Mouse (Mus musculus): Measurements from ENCODE around the gene Celsr1. TPM values are rescaled to one million over a fixed set of nuclear protein-coding genes. Genes with fewer than 3 reads are reported as not detected.

The Celsr1 gene
- total and polyA plus RNA-seq, 3 experiments, result 4.5 to 5.2 (median 5.0) TPM

DNA sequence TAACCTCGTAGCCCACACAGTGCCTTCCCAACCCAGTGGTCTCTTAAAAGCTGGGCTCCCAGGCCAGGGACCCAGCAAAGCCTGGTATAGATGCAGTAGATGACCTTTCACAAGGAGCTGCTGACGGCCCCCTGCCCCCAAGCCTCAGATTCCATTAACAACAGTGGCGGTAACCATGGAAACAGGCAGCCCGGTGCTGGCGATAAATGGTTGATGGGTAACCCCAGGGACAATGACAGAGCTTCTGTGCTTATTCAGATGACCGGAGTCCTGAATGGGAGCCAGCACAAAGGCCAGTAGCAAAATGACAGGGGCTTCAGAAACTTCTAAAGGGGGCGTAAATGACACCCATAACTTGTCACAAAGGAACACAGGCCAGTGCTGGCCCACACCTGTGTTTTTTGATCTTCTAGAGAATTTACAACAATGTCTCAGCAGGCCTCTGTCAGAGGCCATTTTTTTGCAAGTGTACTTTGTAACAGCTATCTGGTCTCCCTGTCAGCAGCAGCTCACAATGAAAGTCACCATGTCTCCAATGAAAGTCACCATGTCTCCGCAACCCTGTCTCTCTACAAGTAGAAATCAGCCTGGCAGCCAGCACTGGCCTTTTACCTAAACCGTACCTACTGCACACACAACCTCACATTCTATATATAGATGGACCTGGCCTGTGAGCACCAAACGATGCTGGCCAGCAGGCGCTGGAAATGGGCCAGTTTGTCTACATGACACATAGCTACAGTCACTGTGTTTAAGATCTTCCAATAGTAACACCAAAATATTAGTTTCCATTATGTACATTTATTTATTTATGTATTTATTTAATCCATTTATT, 27.7 kb downstream of the Celsr1 start:
- Histone ChIP-seq H3K4me1 (ENCODE audit: control insufficient read depth, insufficient read depth, low read length) (no peaks in the 10 kb centered on the region; the same call in 1 of the 2 replicates), H3K27me3 (ENCODE audit: control insufficient read depth, insufficient read depth, low read length) (no peaks in the 10 kb centered on the region), H3K9ac (ENCODE audit: low read depth, low read length) (no peak overlapping the region), H3K36me3 (ENCODE audit: control insufficient read depth, insufficient read depth, low read length) (no peaks in the 10 kb centered on the region; the same call in 1 of the 2 replicates), H3K79me2 (replicated peaks; ENCODE audit: control insufficient read depth, insufficient read depth, low read length) (no peaks in the 10 kb centered on the region), H3K27ac (peak overlapping the region; percentile 52; the same call in 1 of the 2 replicates), H3K4me3 (no peak overlapping the region)
- TF ChIP-seq POLR2A (IDR thresholded peaks at IDR 0.05; ENCODE audit: insufficient read depth, low read depth, low read length), result no peak
- TF ChIP-seq EP300 (IDR thresholded peaks at IDR 0.05; ENCODE audit: insufficient read depth, low read depth, low read length), result no peak
- TF ChIP-seq CTCF (IDR thresholded peaks at IDR 0.05), result peak; percentile 34
- WGBS, result 37% methylated on average over 11 of the region's 11 CpGs
- DNase-seq, result peak; percentile 30 to 54
- intact Hi-C loops (cut with DNase I), result no loop called here

DNA sequence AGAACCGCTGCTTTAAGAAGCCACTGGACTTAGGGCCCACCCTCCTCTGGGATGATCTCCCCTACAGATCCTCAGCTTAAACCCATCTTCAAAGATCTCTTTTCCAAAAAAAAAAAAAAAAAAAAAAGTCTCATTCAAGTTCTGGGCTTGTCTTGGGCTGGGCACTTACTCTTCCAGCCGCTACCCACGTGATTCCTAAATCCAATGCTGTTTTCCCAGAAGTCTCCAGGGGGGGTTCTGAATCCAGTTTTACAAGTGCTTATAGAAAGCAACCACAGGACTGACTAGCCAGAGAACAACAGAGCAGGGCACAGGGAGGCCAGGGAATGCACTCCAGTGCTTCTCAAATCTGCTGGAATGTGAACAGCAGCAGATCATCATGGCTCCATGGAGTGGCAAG, 29.5 kb downstream of the Celsr1 start:
- no peak for DNase-seq
- Histone ChIP-seq H3K36me3 (ENCODE audit: control insufficient read depth, insufficient read depth, low read length) (no peaks in the 10 kb centered on the region; the same call in 1 of the 2 replicates), H3K4me1 (ENCODE audit: control insufficient read depth, insufficient read depth, low read length) (no peaks in the 10 kb centered on the region; the same call in 1 of the 2 replicates), H3K9ac (ENCODE audit: low read depth, low read length) (no peak overlapping the region), H3K79me2 (replicated peaks; ENCODE audit: control insufficient read depth, insufficient read depth, low read length) (no peaks in the 10 kb centered on the region), H3K27me3 (ENCODE audit: control insufficient read depth, insufficient read depth, low read length) (no peaks in the 10 kb centered on the region), H3K4me3 (no peak overlapping the region), H3K27ac (no peak overlapping the region)
- WGBS, result 92% methylated on average over 3 of the region's 3 CpGs
- intact Hi-C loops (cut with DNase I), result no loop called here
- no peak for TF ChIP-seq CTCF (IDR thresholded peaks at IDR 0.05)
- no peak for TF ChIP-seq EP300 (IDR thresholded peaks at IDR 0.05; ENCODE audit: insufficient read depth, low read depth, low read length)
- no peak for TF ChIP-seq POLR2A (IDR thresholded peaks at IDR 0.05; ENCODE audit: insufficient read depth, low read depth, low read length)

DNA sequence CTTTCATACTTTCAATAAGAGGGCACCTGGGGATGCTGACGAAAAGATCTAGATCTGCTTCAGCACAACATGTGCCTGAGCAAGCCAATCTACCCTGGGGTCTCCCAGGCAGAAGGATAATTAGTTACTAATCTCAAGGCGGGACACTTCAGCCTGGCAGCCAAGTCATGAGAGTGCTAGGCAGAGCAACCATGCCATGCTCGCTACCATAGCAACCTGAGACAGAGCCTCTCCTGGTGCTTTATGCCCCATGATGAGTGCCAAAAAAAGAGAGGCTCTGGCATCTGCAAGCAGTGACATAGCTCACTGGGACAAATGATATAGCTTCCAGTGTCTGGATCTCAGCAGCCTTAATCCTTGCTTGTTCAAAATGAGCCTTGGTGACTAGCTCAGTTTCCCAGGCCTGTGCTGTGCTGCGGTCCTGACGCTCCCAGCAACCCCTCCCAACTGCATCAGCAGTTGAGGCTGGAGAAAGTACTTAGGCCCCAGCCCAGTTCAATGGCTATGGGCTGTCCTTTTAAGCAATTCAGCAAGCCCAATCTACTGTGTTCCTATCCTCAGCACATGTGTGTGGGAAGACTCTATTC, 32.8 kb downstream of the Celsr1 start:
- no peak overlapping the region for H3K4me3 ChIP-seq
- H3K27ac ChIP-seq, result no peak overlapping the region
- intact Hi-C loops (cut with DNase I), result no loop called here
- no peaks in the 10 kb centered on the region for H3K27me3 ChIP-seq (ENCODE audit: control insufficient read depth, insufficient read depth, low read length)
- H3K9ac ChIP-seq (ENCODE audit: low read depth, low read length), result no peak overlapping the region
- H3K79me2 ChIP-seq (replicated peaks; ENCODE audit: control insufficient read depth, insufficient read depth, low read length), result no peaks in the 10 kb centered on the region
- H3K4me1 ChIP-seq (ENCODE audit: control insufficient read depth, insufficient read depth, low read length), result no peaks in the 10 kb centered on the region
- DNase-seq, result peak in 1 of 2 experiments; percentile 13
- TF ChIP-seq EP300 (IDR thresholded peaks at IDR 0.05; ENCODE audit: insufficient read depth, low read depth, low read length), result no peak
- no peak for TF ChIP-seq CTCF (IDR thresholded peaks at IDR 0.05)
- no peak for TF ChIP-seq POLR2A (IDR thresholded peaks at IDR 0.05; ENCODE audit: insufficient read depth, low read depth, low read length)
- no peaks in the 10 kb centered on the region for H3K36me3 ChIP-seq (ENCODE audit: control insufficient read depth, insufficient read depth, low read length)
- 64% methylated on average over 5 of the region's 5 CpGs for WGBS

DNA sequence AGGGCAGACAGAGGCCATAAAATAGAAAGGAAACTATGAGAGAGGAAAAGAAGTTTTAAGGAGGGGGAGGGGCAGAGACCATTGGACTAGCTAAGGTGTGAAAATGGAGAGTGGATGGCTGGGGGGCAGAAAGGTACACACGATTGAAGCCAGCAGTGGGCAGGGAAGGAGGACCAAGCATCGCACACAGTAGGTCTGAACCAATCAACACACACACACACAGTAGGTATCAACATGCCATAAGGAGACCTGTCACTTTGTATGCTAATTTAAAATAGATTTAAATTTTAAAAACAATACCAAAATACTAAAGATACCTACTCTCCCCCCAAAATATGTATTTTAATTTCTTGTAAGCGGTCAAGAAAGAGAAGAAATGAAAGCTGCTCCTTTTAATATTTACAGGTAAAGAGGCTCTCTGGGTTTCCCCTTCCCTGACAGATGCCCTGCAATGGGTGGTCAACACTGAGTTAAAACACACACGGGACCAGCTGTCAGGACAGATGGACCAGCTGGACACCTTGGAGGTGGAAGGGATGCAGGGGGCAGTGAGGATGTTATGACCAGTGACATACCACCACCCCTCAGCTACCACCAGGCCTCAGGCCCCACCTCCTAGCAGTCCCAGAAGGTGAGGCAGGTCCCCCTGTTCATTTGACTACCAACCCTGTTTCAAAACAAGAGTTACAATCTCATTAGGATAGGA, 34.9 kb downstream of the Celsr1 start:
- no peak overlapping the region for H3K4me3 ChIP-seq
- 79% methylated on average over 4 of the region's 4 CpGs for WGBS
- no peak for TF ChIP-seq POLR2A (IDR thresholded peaks at IDR 0.05; ENCODE audit: insufficient read depth, low read depth, low read length)
- no peak for TF ChIP-seq CTCF (IDR thresholded peaks at IDR 0.05)
- TF ChIP-seq EP300 (IDR thresholded peaks at IDR 0.05; ENCODE audit: insufficient read depth, low read depth, low read length), result no peak

DNA sequence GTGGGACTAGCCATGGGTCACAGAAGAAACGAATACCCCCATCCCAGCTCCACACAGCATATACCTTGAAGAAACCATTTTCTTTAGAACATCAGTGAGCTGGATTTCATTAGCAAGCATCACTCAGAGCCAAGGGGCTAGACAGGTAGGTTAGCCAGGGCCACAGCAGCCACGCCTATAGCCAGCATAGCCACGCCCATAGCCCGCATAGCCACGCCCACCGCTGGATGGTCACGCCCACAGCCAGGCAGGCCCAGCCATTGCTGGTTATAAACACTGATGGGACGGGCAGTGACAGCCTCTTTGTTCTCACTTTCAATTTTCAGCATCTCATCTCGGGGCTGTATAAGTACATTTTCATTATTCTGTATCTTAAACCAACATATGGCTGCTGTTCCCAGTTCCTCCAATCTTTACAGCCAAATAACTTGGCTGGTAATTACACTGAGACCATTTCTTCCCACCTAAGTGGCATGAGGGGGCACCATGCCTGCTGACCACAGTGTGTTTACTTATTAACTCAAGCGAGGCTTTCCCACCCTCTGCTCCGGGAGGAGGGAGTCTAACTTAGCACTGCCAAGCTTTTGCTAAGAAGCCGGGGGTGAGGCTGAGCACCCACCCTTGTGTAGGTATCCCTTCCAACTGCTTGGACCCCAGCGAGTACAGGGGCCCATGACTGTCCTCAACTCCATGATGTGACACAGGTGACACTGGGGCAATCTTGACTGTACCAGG, 37.4 kb downstream of the Celsr1 start:
- Histone ChIP-seq H3K4me1 (ENCODE audit: control insufficient read depth, insufficient read depth, low read length) (no peaks in the 10 kb centered on the region), H3K79me2 (replicated peaks; ENCODE audit: control insufficient read depth, insufficient read depth, low read length) (no peaks in the 10 kb centered on the region), H3K4me3 (no peak overlapping the region), H3K9ac (ENCODE audit: low read depth, low read length) (no peak overlapping the region), H3K27ac (no peak overlapping the region), H3K36me3 (ENCODE audit: control insufficient read depth, insufficient read depth, low read length) (no peaks in the 10 kb centered on the region), H3K27me3 (ENCODE audit: control insufficient read depth, insufficient read depth, low read length) (no peaks in the 10 kb centered on the region)
- intact Hi-C loops (cut with DNase I), result no loop called here
- WGBS, result 54% methylated on average over 13 of the region's 13 CpGs
- DNase-seq, result no peak
- TF ChIP-seq POLR2A (IDR thresholded peaks at IDR 0.05; ENCODE audit: insufficient read depth, low read depth, low read length) (no peak), CTCF (IDR thresholded peaks at IDR 0.05) (no peak), EP300 (IDR thresholded peaks at IDR 0.05; ENCODE audit: insufficient read depth, low read depth, low read length) (no peak)

More for the DNA sequence above, 34.9 kb downstream of the Celsr1 start:
- intact Hi-C loops (cut with DNase I), result no loop called here
- no peaks in the 10 kb centered on the region for H3K79me2 ChIP-seq (replicated peaks; ENCODE audit: control insufficient read depth, insufficient read depth, low read length)
- no peak for DNase-seq
- no peak overlapping the region for H3K9ac ChIP-seq (ENCODE audit: low read depth, low read length)
- H3K36me3 ChIP-seq (ENCODE audit: control insufficient read depth, insufficient read depth, low read length), result no peaks in the 10 kb centered on the region
- no peak overlapping the region for H3K27ac ChIP-seq
- H3K27me3 ChIP-seq (ENCODE audit: control insufficient read depth, insufficient read depth, low read length), result no peaks in the 10 kb centered on the region
- H3K4me1 ChIP-seq (ENCODE audit: control insufficient read depth, insufficient read depth, low read length), result no peaks in the 10 kb centered on the region

Data from heart, adult 2 months (tissue).